Mouse (Mus musculus) liver, adult 2 months (tissue): ENCODE measurements around the gene Epc2. TPM values are rescaled to one million over a fixed set of nuclear protein-coding genes. Genes with fewer than 3 reads are reported as not detected.

Experiments
- DNase-seq: peaks from one replicate; pipeline ENCODE4 v3.0.0-alpha.2; 2011; ENCODE audit warnings: low read depth, low spot score; ENCODE audit errors: extremely low read depth
- H3K27ac ChIP-seq: fragments of 200-500 bp; replicated peaks from 2 replicates; pipeline ENCODE4 v1.5.1; 2012; ENCODE audit warnings: low read depth, mild to moderate bottlenecking, control low read depth, inconsistent platforms, low read length; ENCODE audit not compliant: insufficient read depth
- H3K27me3 ChIP-seq: fragments of 200-500 bp; 2 replicates; pipeline ENCODE4 v1.6.1; 2012; ENCODE audit warnings: mild to moderate bottlenecking, moderate library complexity, low read length, inconsistent platforms; ENCODE audit not compliant: control insufficient read depth, insufficient read depth
- H3K36me3 ChIP-seq: fragments of 200-500 bp; 2 replicates; pipeline ENCODE4 v1.6.1; 2012; ENCODE audit warnings: low read length, inconsistent platforms; ENCODE audit not compliant: control insufficient read depth, insufficient read depth
- H3K4me1 ChIP-seq: fragments of 200-500 bp; 2 replicates; pipeline ENCODE4 v1.6.1; 2011; ENCODE audit warnings: low read length; ENCODE audit not compliant: control insufficient read depth, insufficient read depth
- H3K4me3 ChIP-seq: fragments of 200-500 bp; 2 replicates; pipeline ENCODE4 v1.5.1; 2011; ENCODE audit warnings: low read depth, mild to moderate bottlenecking, control low read depth, low read length, moderate library complexity; ENCODE audit not compliant: insufficient read depth
- H3K79me2 ChIP-seq: fragments of 200-500 bp; 2 replicates; pipeline ENCODE4 v1.6.1; 2012; ENCODE audit warnings: inconsistent platforms, mild to moderate bottlenecking, low read length, moderate library complexity; ENCODE audit not compliant: control insufficient read depth, insufficient read depth
- H3K9ac ChIP-seq: fragments of 200-500 bp; 2 replicates; pipeline ENCODE4 v1.6.1; 2012; ENCODE audit warnings: low read depth, mild to moderate bottlenecking, control low read depth, inconsistent platforms, low read length
- CTCF ChIP-seq: fragments of 200-500 bp; IDR thresholded peaks from 2 replicates; pipeline ENCODE4 v1.5.1; 2011; ENCODE audit warnings: low read depth, low read length, control low read depth
- POLR2A ChIP-seq: fragments of 200-500 bp; IDR thresholded peaks from 2 replicates; pipeline ENCODE4 v1.6.1; 2011; ENCODE audit warnings: low read length, control low read depth; ENCODE audit not compliant: insufficient read depth; ENCODE audit errors: extremely low read depth
- WGBS: fragments of 180-500 bp; shearing (Covaris S2); methylation state at CpG from one replicate; pipeline ENCODE4 v1.1.7; 2018; 5-methylcytosine and 5-hydroxymethylcytosine counted together
- polyA plus RNA-seq: library from polyadenylated mRNA; depleted of rRNA; stranded (reverse); fragments of >200 nt; gene quantifications from 2 replicates; pipeline ENCODE4 v1.2.3, GENCODE M21; 2012
- total RNA-seq: library from RNA; depleted of rRNA; stranded (reverse); fragments of >200 nt; gene quantifications from 2 replicates; pipeline ENCODE4 v1.2.3, GENCODE M21; 2014

Gene Epc2
- total and polyA plus RNA-seq, 2 experiments, result 2.5 to 14.1 TPM

DNA sequence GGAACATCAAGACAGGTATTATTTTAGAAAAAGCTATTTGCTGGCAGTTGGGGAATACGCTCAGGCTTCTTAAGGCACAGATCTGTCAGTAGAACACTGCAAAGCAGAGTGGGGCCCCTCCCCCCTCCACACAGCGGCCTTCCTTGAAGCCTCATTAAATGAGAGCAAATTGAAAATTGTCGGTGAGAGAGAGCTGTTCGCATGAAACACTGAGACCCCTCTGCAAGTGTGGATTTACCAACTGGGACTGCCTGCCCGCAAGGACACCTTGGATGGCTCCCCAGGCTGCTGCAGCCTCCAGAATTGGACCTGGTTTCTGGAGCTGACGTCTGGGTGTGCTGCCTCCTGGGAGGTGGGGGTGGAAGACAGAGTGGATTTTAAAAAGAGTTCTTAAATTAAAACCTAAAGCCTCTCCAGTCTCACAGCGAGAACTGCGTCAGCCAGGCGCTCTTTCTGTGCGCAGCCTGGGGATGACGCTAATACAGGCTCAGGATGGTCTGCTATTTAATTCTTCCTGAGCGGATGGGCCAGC lies 120.9 kb downstream of the Epc2 start:
- Histone ChIP-seq H3K9ac (no peak overlapping the region), H3K27ac (no peak overlapping the region), H3K79me2 (no peaks in the 10 kb centered on the region), H3K36me3 (no peaks in the 10 kb centered on the region), H3K27me3 (no peaks in the 10 kb centered on the region), H3K4me3 (no peak overlapping the region), H3K4me1 (no peaks in the 10 kb centered on the region)
- 80% methylated on average over 12 of the region's 12 CpGs for WGBS
- DNase-seq, result no peak
- no peak for TF ChIP-seq POLR2A
- TF ChIP-seq CTCF, result no peak

DNA sequence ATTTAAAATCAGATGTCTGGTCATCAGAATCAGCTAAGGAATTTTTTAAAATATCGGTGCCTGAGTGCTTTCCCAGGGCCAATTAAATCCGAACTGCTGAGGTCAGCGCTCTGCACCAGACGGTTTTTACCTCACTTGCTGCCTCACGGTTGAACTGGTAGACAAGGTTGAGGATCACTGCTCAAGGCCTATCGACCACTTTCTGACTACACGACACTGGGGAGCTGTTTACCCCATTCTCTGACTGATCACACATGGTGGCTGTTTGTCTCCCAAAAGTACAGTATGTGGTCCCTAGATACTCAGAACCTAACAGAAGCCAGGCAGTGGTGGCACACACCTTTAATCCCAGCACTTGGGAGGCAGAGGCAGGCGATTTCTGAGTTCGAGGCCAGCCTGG lies 121.4 kb downstream of the Epc2 start:
- Histone ChIP-seq H3K9ac (no peak overlapping the region), H3K27me3 (no peaks in the 10 kb centered on the region), H3K4me3 (no peak overlapping the region), H3K27ac (no peak overlapping the region), H3K4me1 (no peaks in the 10 kb centered on the region), H3K36me3 (no peaks in the 10 kb centered on the region), H3K79me2 (no peaks in the 10 kb centered on the region)
- TF ChIP-seq CTCF (no peak), POLR2A (no peak)
- 86% methylated on average over 9 of the region's 9 CpGs for WGBS
- DNase-seq, result no peak

GRCm38 (mm10) chr2:49573282-49573681 lies 122.0 kb downstream of the Epc2 start:
- Histone ChIP-seq H3K4me3 (no peak overlapping the region), H3K9ac (no peak overlapping the region), H3K27ac (no peak overlapping the region), H3K4me1 (no peaks in the 10 kb centered on the region), H3K79me2 (no peaks in the 10 kb centered on the region), H3K36me3 (no peaks in the 10 kb centered on the region), H3K27me3 (no peaks in the 10 kb centered on the region)
- DNase-seq, result no peak
- 92% methylated on average over 3 of the region's 3 CpGs for whole genome bisulfite sequencing
- TF ChIP-seq POLR2A, result no peak
- no peak for TF ChIP-seq CTCF

- H3K36me3 ChIP-seq, result no peaks in the 10 kb centered on the region
Observed at GRCm38 (mm10) chr2:49580585-49580984, 129.3 kb downstream of the Epc2 start.

DNA sequence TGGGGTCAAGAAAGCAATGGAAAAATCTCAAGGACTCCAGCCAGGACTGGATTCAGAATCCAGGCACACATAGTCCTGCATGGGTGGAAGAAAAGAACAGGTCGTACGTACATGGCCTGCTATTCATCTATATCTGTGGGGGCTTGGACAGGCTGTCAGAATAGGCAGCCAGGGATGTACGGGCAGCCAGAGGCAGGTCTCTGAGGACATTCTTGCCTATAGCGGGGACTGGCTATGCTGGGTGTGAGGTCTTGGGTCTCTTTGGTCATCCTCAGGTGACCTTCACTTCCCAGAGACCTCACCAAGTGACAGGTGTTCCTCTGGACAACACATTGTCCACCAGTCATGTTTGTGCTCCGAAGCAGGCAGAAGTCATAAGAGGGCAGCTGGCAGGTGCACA lies 131.3 kb downstream of the Epc2 start:
- H3K4me3 ChIP-seq, result no peak overlapping the region
- WGBS, result 91% methylated on average over 5 of the region's 5 CpGs

More at GRCm38 (mm10) chr2:49580585-49580984, 129.3 kb downstream of the Epc2 start:
- DNase-seq, result no peak
- Histone ChIP-seq H3K27me3 (no peaks in the 10 kb centered on the region), H3K27ac (no peak overlapping the region), H3K4me3 (no peak overlapping the region), H3K4me1 (no peaks in the 10 kb centered on the region), H3K9ac (no peak overlapping the region), H3K79me2 (no peaks in the 10 kb centered on the region)
- TF ChIP-seq CTCF (no peak), POLR2A (no peak)
- WGBS, result 81% methylated on average over 3 of the region's 3 CpGs

DNA sequence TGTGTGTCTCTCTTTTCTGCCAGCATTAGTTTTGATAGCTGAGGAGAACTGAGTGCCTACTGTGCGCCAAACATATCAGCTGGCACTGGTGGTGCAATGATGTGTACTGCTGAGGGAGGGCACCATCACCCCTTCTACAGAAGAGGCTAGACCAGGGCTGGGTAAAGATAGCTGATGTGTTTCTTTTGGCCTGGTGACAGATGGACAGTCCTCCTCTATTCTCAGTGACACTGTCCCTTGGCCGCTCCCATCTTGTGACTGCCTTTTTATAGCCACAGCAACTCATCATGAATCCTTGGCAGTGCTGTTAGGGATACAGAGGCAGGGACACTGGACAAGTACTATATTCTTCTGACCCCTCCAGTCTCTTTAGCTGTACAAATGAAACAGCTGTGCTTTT lies 132.0 kb downstream of the Epc2 start:
- no peak overlapping the region for H3K4me3 ChIP-seq
- 95% methylated on average over 2 of the region's 2 CpGs for WGBS
- TF ChIP-seq CTCF (no peak), POLR2A (no peak)
- H3K36me3 ChIP-seq, result no peaks in the 10 kb centered on the region
- H3K79me2 ChIP-seq, result no peaks in the 10 kb centered on the region
- H3K9ac ChIP-seq, result no peak overlapping the region
- DNase-seq, result no peak
- no peak overlapping the region for H3K27ac ChIP-seq
- no peaks in the 10 kb centered on the region for H3K4me1 ChIP-seq
- no peaks in the 10 kb centered on the region for H3K27me3 ChIP-seq

More for the DNA sequence above, 131.3 kb downstream of the Epc2 start:
- H3K79me2 ChIP-seq, result no peaks in the 10 kb centered on the region
- DNase-seq, result no peak
- H3K9ac ChIP-seq, result no peak overlapping the region
- H3K4me1 ChIP-seq, result no peaks in the 10 kb centered on the region
- H3K27ac ChIP-seq, result no peak overlapping the region
- H3K27me3 ChIP-seq, result no peaks in the 10 kb centered on the region
- no peaks in the 10 kb centered on the region for H3K36me3 ChIP-seq
- TF ChIP-seq CTCF (no peak), POLR2A (no peak)
